Mouse (Mus musculus) urinary bladder, adult 18-20 months (tissue): Measurements from ENCODE around the gene Ptpn5.

Experiments
- DNase-seq, 2 experiments: peaks; one replicate each; pipeline ENCODE4 v3.0.0; 2022; ENCODE audit warnings: low spot score in 2 of 2, mixed read lengths in 2 of 2

Gene Ptpn5

GRCm38 (mm10) chr7:47133331-47133730, at the start of gene Ptpn5:
Ptpn5 (minus strand) TSS chr7:47133684.
- DNase-seq: no peak

GRCm38 (mm10) chr7:47170814-47171213, 37.3 kb upstream of the Ptpn5 start:
- DNase-seq: no peak

DNA sequence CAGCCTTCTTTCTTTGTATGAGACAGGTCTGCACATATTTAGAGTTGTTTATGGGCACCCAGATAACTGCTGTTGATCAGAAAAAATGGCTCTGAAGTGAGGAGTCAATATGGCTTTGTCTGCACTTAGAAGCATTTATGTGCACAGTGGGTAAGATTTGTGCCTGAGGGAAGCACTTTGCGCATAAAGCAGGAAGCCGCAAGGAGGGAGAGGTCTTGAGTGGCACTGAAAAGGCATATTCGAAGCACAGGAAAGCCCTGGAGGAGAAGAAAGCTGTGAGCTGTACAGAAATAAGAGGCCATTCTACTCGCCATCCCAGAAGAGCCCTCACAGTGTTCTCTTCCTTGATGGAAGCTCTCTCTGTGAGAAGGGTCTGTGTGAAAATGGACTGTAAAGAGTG, 31.5 kb upstream of the Ptpn5 start:
- DNase-seq: no peak

GRCm38 (mm10) chr7:47163203-47163602, 29.7 kb upstream of the Ptpn5 start:
- DNase-seq: no peak

DNA sequence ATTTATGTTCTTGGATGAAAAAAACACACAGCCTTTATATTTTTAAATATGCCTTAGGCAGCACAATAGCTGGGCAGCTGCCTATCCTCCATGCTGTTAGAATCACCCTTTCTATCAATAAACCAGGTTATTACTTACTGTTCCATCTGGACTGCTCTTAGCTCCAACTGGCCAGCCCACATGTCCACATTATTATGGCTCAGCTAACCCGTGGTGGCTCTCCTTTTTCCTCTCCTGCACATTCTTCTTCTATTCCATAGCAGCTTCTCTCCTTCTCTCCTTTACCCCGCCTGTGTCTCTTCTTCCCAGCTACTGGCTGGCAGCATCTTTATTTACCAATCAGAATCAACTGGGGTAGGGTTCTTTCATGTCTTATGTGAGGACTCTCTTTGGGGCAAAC, 25.0 kb upstream of the Ptpn5 start:
- DNase-seq: no peak

DNA sequence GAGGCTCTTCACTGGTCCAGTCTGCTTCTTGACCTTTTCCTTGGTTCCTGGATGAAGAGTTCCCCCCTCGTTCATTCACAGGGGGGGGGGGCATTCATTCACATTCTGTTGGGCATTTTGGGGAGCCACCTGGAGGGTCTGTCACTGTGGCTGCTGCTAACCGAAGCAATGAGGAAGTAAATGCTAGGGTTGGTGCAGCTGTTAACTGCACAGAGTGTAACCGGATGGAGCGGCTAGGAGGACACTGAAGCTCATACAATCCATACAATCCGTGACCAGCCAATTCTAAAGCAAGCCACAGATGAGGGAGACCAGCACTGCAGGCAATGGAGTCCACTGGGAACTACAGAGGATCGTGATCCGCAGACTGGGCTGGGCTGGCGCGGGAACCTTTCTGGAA, 24.3 kb upstream of the Ptpn5 start:
- DNase-seq: no peak

GRCm38 (mm10) chr7:47155849-47156248, 22.4 kb upstream of the Ptpn5 start:
- DNase-seq: no peak

- DNase-seq: no peak
Observed at GRCm38 (mm10) chr7:47155396-47155795, 21.9 kb upstream of the Ptpn5 start.

DNA sequence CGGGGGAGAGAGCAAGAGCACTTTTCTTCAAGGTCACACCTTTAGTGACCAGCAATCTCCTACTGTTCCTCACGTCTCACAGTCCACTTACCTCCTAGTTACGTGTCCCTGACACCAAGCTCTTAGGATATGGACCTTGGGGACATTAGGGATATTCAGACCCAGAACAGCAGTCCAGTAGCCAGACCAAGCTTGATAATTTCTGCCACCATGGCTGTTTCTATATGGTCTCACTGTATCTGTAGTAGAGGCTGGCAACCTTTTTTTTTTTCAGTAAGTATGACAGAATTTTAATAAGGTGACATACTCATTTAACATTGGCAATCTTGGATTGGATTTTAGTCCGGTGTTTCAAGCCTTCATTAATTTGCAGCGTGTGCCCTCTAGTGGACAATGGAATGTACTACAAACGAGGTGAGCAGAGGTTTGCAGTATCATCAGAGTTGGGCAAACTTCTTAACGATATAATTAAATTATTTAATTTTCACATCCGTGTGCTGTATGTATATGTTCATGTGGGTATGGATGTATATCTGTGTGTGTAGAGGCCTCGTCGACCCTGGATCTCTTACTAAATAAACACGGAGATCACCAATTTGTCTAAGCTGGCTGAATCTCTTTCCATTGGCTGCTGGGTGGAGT, 17.1 kb upstream of the Ptpn5 start:
- no peak for DNase-seq

GRCm38 (mm10) chr7:47148298-47148697, 14.8 kb upstream of the Ptpn5 start:
- DNase-seq: no peak

GRCm38 (mm10) chr7:47146034-47146812, 12.7 kb upstream of the Ptpn5 start:
- DNase-seq: no peak

- DNase-seq: no peak
Observed at GRCm38 (mm10) chr7:47144299-47144698, 10.8 kb upstream of the Ptpn5 start.

DNA sequence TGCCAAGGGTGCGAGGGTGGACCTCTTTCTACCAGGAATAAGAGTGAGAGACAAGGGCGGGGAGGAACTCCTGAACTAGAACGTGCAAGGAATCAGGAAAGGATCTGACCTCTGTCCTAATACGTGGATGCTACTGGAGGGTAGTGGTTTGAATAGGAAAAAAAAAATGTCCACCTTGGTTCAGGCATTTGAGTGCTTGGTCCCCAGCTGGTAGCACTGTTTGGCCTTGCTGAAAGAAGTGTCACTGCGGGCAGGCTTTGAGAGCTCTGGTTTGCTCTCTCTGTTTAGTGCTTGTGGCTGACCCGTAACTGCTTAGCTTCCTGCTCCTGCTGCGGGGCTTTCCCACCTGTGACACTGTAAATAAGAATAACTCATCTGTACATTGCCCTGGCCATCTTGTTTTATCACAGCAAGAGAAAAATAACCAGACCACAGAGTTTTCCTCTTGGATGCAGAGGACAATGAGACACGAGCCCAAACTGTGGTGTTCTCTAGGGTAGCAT, 6.4 kb upstream of the Ptpn5 start:
- no peak for DNase-seq

GRCm38 (mm10) chr7:47134570-47134969, 1.1 kb upstream of the Ptpn5 start:
- no peak for DNase-seq

- no peak for DNase-seq
Observed at GRCm38 (mm10) chr7:47132931-47133260, 588 bp downstream of the Ptpn5 start.

GRCm38 (mm10) chr7:47132180-47132930, 1.1 kb downstream of the Ptpn5 start:
- DNase-seq: no peak

DNA sequence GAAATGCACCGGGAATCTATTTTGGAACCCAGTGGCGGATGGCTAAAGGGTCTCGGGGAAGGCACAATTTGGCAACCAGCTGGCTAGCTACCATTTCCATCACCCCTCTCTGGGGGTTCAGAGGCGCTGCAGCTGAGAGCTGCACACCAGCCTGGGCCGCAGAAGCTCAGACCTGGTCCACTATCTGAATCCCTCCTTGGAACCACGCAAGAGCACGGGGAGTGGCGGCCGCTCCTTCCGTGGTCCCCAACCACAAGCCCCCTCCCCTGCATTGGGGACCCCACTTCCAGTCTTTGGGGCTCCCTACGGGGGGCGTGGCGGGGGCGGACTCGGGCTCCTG, 1.7 kb downstream of the Ptpn5 start:
- DNase-seq: no peak

GRCm38 (mm10) chr7:47131258-47131657, 2.2 kb downstream of the Ptpn5 start:
- DNase-seq: no peak

DNA sequence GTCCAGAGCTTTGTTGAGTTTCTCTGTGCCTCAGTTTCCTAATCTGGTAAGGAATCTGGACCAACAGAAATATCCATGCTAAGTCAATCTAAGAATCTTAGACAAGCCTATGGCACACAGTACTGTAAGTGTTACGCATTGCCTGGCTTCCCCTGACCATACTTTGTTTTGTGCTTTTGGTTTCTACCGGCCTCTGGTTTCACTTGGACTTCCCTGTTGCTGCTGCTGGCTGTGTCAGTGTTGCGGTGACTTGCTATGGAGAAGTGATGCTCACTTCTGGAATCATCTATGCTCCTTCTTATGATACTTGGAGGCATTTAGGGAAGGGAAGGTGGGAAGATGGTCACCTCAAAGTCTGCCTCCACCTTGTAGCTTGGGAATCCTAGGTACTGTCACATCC, 11.5 kb downstream of the Ptpn5 start:
- no peak for DNase-seq

DNA sequence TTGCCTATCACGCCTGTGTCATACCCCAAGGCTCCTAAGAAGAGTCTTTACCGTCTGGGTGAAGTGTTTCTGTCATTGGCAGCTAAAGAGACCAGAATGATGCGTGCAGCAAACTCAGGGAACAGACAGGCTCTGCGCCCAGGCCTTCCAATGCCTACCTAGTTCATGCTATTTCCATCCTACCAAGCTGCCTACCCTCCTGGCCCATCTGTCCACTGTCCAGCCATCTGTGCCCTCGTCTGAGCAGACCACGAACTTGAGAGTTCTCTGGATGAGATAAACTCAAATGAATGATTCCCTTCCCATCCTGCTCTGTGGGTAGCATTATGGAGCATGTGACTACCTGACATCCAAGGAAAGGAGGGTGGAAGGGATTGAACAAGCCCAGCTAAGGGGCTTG, 16.8 kb downstream of the Ptpn5 start:
- DNase-seq: no peak

DNA sequence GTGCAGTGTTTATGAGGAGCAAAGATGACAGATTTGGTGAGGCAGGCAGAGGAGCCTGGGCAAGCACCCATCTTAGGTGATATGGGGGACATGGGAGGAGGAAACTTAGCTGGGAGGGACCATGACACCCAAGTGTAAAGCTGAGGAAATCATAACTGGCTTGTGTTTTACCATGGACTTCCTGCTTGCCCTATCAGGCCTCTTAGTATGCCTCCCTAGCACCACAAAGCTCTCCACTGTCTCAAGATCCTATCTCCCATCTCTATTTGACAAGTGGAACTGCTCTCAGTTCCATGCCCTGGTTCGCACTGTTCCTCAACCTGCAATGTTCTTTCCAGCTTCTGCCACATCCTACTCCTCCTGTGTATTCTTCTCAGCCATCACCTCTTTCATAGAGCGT, 18.0 kb downstream of the Ptpn5 start:
- no peak for DNase-seq

DNA sequence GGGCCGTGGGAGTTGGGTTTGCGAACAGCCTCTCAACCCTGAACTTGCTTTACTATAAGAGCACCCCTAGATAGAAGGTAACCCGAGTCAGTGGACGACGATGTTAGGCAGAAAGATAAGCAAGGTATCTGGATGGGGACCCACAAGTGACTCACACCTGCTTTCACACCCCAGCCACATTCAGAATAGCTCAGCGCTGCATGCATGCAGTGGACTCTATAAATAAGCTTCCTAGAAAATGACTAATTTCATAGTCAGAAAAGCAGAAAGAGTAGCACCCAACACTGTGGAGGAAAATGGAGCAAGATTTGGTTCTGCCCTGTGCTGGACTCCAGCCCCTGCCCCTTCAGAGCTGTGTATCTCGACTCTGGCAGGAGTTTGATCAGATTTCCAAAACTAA, 20.1 kb downstream of the Ptpn5 start:
- DNase-seq: no peak

DNA sequence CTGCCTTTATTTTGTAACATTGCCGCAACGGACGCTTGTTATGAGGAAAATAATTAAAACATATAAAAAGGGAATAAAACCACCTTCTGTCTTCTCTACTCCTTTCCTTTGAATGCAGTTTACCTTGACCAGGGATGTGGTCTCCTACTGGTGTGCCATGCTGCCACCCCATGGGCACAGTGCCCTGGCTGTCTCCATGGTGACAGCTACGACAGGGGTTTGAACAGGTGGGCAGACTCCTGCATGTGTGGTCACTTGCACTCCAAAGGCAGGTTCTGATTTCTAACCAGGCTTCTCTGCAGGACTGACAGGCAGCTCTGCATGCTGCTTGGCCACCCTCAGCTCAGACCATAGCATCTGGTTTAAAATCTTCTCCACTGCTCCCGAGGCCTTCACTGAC, 21.4 kb downstream of the Ptpn5 start:
- DNase-seq: no peak
